8 mouse cellular contexts compared by ENCODE assay signal in genomic region chr11:115264862-115265668, GRCm38 (mm10). TPM values are rescaled to one million over a fixed set of nuclear protein-coding genes. Genes with fewer than 3 reads are reported as not detected.
DNase-seq lines count a peak whose midpoint lies in the region; ATAC-seq and TF ChIP-seq lines count a peak whose summit lies in the region.

No protein-coding gene starts in this region.

- H3K27me3 ChIP-seq in kidney, postnatal 0 days (ENCODE audit: insufficient read depth, low read length) = peaks cover 58% of the 10 kb centered on the region
- H3K27me3 ChIP-seq in forebrain, postnatal 0 days (ENCODE audit: insufficient read depth, low read length) = peaks cover 42% of the 10 kb centered on the region
- H3K27me3 ChIP-seq in liver, embryonic 14.5 days (ENCODE audit: control insufficient read depth, insufficient read depth, low read length) = peaks cover 45% of the 10 kb centered on the region
- H3K27me3 ChIP-seq in stomach, embryonic 16.5 days (ENCODE audit: control insufficient read depth, insufficient read depth, low read length) = peaks cover 81% of the 10 kb centered on the region

- peak overlapping the region; percentile 46 for H3K4me2 ChIP-seq in kidney, postnatal 0 days (ENCODE audit: low read length)
- peak overlapping the region; percentile 37 for H3K4me2 ChIP-seq in forebrain, postnatal 0 days (ENCODE audit: low read depth)
- H3K4me2 ChIP-seq in liver, embryonic 14.5 days (ENCODE audit: low read depth) = no peak overlapping the region
- peak overlapping the region; percentile 42 for H3K4me2 ChIP-seq in stomach, embryonic 16.5 days (ENCODE audit: low read depth, low read length)

- H3K4me3 ChIP-seq in kidney, postnatal 0 days (replicated peaks; ENCODE audit: low read depth, low read length) = no peak overlapping the region; the same call in 1 of the 2 replicates
- H3K4me3 ChIP-seq in forebrain, postnatal 0 days (ENCODE audit: low read depth, low read length) = peak overlapping the region; percentile 9; the same call in 1 of the 2 replicates
- no peak overlapping the region for H3K4me3 ChIP-seq in liver, embryonic 14.5 days (ENCODE audit: insufficient read depth in 1 of 2, low read depth in 2 of 2, low read length in 2 of 2)
- H3K4me3 ChIP-seq in stomach, embryonic 16.5 days (replicated peaks; ENCODE audit: low read length) = peak overlapping the region; percentile 15

- TF ChIP-seq EP300 in liver, embryonic 14.5 days (IDR thresholded peaks at IDR 0.05; ENCODE audit: low read depth) = no peak

- peak; percentile 68 for TF ChIP-seq CTCF in kidney, postnatal 0 days (IDR thresholded peaks at IDR 0.05; ENCODE audit: low read depth)
- peak; percentile 73 for TF ChIP-seq CTCF in brain, embryonic 14.5 days (IDR thresholded peaks at IDR 0.05; ENCODE audit: borderline replicate concordance, extremely low read depth, insufficient read depth, insufficient read length)
- peak; percentile 67 for TF ChIP-seq CTCF in forebrain, postnatal 0 days (IDR thresholded peaks at IDR 0.05; ENCODE audit: low read depth)
- TF ChIP-seq CTCF in liver, embryonic 14.5 days (IDR thresholded peaks at IDR 0.05; ENCODE audit: low read depth) = peak; percentile 61

- peak; percentile 47 for DNase-seq in kidney, postnatal 0 days (ENCODE audit: low spot score)
- no peak for DNase-seq in kidney, postnatal 14 days
- peak; percentile 48 for DNase-seq in brain, embryonic 14.5 days (ENCODE audit: low read depth)
- peak; percentile 37 for DNase-seq in forebrain, postnatal 0 days
- no peak for DNase-seq in liver, embryonic 14.5 days (ENCODE audit: low read depth in 3 of 3, low spot score in 3 of 3)
- no peak for DNase-seq in layer of hippocampus, postnatal 10 days (ENCODE audit: low spot score in 2 of 2)
- no peak for DNase-seq in MN1 (ENCODE audit: low spot score)

- no peak for TF ChIP-seq POLR2A in brain, embryonic 14.5 days (IDR thresholded peaks at IDR 0.05; ENCODE audit: borderline replicate concordance, extremely low read depth, insufficient read depth, insufficient read length, poor library complexity, severe bottlenecking)

- ATAC-seq in kidney, postnatal 0 days (replicated peaks; ENCODE audit: low FRiP score, low read depth) = no peak
- peak; percentile 43; the same call in 1 of the 2 replicates for ATAC-seq in forebrain, postnatal 0 days
- ATAC-seq in liver, embryonic 14.5 days (ENCODE audit: insufficient read depth) = no peak
- no peak for ATAC-seq in stomach, embryonic 16.5 days (ENCODE audit: insufficient read depth, low FRiP score)

- 8% methylated on average over 39 of the region's 39 CpGs for WGBS in kidney, postnatal 0 days
- 9% methylated on average over 39 of the region's 39 CpGs for WGBS in forebrain, postnatal 0 days
- WGBS in liver, embryonic 14.5 days (ENCODE audit: insufficient replicate concordance) = 7% methylated on average over 39 of the region's 39 CpGs
- WGBS in stomach, embryonic 16.5 days = 9% methylated on average over 39 of the region's 39 CpGs

- no peak overlapping the region for H3K9ac ChIP-seq in kidney, postnatal 0 days (ENCODE audit: low read depth, low read length)
- H3K9ac ChIP-seq in forebrain, postnatal 0 days = no peak overlapping the region
- no peak overlapping the region for H3K9ac ChIP-seq in liver, embryonic 14.5 days (replicated peaks)
- H3K9ac ChIP-seq in stomach, embryonic 16.5 days (ENCODE audit: low read length) = no peak overlapping the region

- H3K36me3 ChIP-seq in kidney, postnatal 0 days (ENCODE audit: insufficient read depth, low read length) = no peaks in the 10 kb centered on the region
- peaks cover 17% of the 10 kb centered on the region for H3K36me3 ChIP-seq in forebrain, postnatal 0 days (ENCODE audit: insufficient read depth)
- no peaks in the 10 kb centered on the region for H3K36me3 ChIP-seq in liver, embryonic 14.5 days (replicated peaks; ENCODE audit: control insufficient read depth, insufficient read depth, low read depth)
- H3K36me3 ChIP-seq in stomach, embryonic 16.5 days (ENCODE audit: control insufficient read depth, insufficient read depth, low read length) = no peaks in the 10 kb centered on the region

- no peak overlapping the region for H3K27ac ChIP-seq in kidney, postnatal 0 days
- H3K27ac ChIP-seq in forebrain, postnatal 0 days (ENCODE audit: low read depth, low read length) = no peak overlapping the region
- H3K27ac ChIP-seq in liver, embryonic 14.5 days = no peak overlapping the region
- H3K27ac ChIP-seq in stomach, embryonic 16.5 days (ENCODE audit: low read length) = no peak overlapping the region

- H3K4me1 ChIP-seq in kidney, postnatal 0 days (replicated peaks; ENCODE audit: insufficient read depth, low read length) = peaks cover 14% of the 10 kb centered on the region; the same call in 1 of the 2 replicates
- H3K4me1 ChIP-seq in forebrain, postnatal 0 days (ENCODE audit: insufficient read depth) = no peaks in the 10 kb centered on the region
- no peaks in the 10 kb centered on the region for H3K4me1 ChIP-seq in liver, embryonic 14.5 days (replicated peaks; ENCODE audit: control insufficient read depth in 2 of 2, insufficient read depth in 2 of 2, low read length in 1 of 2)
- H3K4me1 ChIP-seq in stomach, embryonic 16.5 days (ENCODE audit: control insufficient read depth, insufficient read depth, low read length) = peaks cover 13% of the 10 kb centered on the region

- no peaks in the 10 kb centered on the region for H3K9me3 ChIP-seq in kidney, postnatal 0 days (replicated peaks; ENCODE audit: low read length)
- no peaks in the 10 kb centered on the region for H3K9me3 ChIP-seq in forebrain, postnatal 0 days (ENCODE audit: low read length)
- no peaks in the 10 kb centered on the region for H3K9me3 ChIP-seq in liver, embryonic 14.5 days (ENCODE audit: control insufficient read depth, low read length)
- no peaks in the 10 kb centered on the region for H3K9me3 ChIP-seq in stomach, embryonic 16.5 days (replicated peaks; ENCODE audit: control insufficient read depth, low read length)

RNA-seq across cellular contexts. Expression of gene Grin2c, which starts 2.0 kb away (rescaled TPM):
- polyA plus RNA-seq in kidney, postnatal 0 days (2015; fragmentation: Nextera tagmentation; extraction: Ambion mirVana) = not detected in 2 replicates
- 0.89 and 1.2 TPM in 2 replicates for polyA plus RNA-seq in brain, embryonic 14.5 days (2012; rRNA removed)
- 1.5 and 1.6 TPM in 2 replicates for total RNA-seq in forebrain, postnatal 0 days (2014; rRNA removed)
- 0.35 and 0.48 TPM in 2 replicates for polyA plus RNA-seq in forebrain, postnatal 0 days (2015; fragmentation: Nextera tagmentation; extraction: Ambion mirVana)
- 0.17 and 0.21 TPM in 2 replicates for polyA plus RNA-seq in liver, embryonic 14.5 days (2012; rRNA removed)
- 0.05 TPM in 1 of 2 replicates, not detected in the other for polyA plus RNA-seq in liver, embryonic 14.5 days (2014; fragmentation: Nextera tagmentation; extraction: Ambion mirVana)
- not detected in 2 replicates for polyA plus RNA-seq in stomach, embryonic 16.5 days (2015; fragmentation: Nextera tagmentation; extraction: Ambion mirVana)
- 10 to 100 TPM; 28.6 to 31.9 TPM for total RNA-seq in layer of hippocampus, postnatal 10 days (2021)

RNA-seq across cellular contexts. Expression of gene Fdxr, which starts 11.8 kb away (rescaled TPM):
- 10.0 and 12.2 TPM in 2 replicates for polyA plus RNA-seq in kidney, postnatal 0 days (2015; fragmentation: Nextera tagmentation; extraction: Ambion mirVana)
- polyA plus RNA-seq in brain, embryonic 14.5 days (2012; rRNA removed) = 26.1 and 32.4 TPM in 2 replicates
- total RNA-seq in forebrain, postnatal 0 days (2014; rRNA removed) = 18.6 and 26.2 TPM in 2 replicates
- 14.0 and 16.4 TPM in 2 replicates for polyA plus RNA-seq in forebrain, postnatal 0 days (2015; fragmentation: Nextera tagmentation; extraction: Ambion mirVana)
- 11.9 and 13.7 TPM in 2 replicates for polyA plus RNA-seq in liver, embryonic 14.5 days (2012; rRNA removed)
- 12.3 and 13.3 TPM in 2 replicates for polyA plus RNA-seq in liver, embryonic 14.5 days (2014; fragmentation: Nextera tagmentation; extraction: Ambion mirVana)
- polyA plus RNA-seq in stomach, embryonic 16.5 days (2015; fragmentation: Nextera tagmentation; extraction: Ambion mirVana) = 15.4 and 15.9 TPM in 2 replicates
- 10 to 100 TPM; 22.5 to 23.0 TPM for total RNA-seq in layer of hippocampus, postnatal 10 days (2021)

RNA-seq across cellular contexts. Expression of gene Fads6, which starts 32.4 kb away (rescaled TPM):
- 0.92 and 1.1 TPM in 2 replicates for polyA plus RNA-seq in kidney, postnatal 0 days (2015; fragmentation: Nextera tagmentation; extraction: Ambion mirVana)
- polyA plus RNA-seq in brain, embryonic 14.5 days (2012; rRNA removed) = 1.6 and 2.4 TPM in 2 replicates
- 3.8 and 6.5 TPM in 2 replicates for total RNA-seq in forebrain, postnatal 0 days (2014; rRNA removed)
- polyA plus RNA-seq in forebrain, postnatal 0 days (2015; fragmentation: Nextera tagmentation; extraction: Ambion mirVana) = 0.47 and 0.48 TPM in 2 replicates
- polyA plus RNA-seq in liver, embryonic 14.5 days (2012; rRNA removed) = 6.6 and 6.7 TPM in 2 replicates
- 2.8 TPM in 2 replicates for polyA plus RNA-seq in liver, embryonic 14.5 days (2014; fragmentation: Nextera tagmentation; extraction: Ambion mirVana)
- 1.6 and 1.7 TPM in 2 replicates for polyA plus RNA-seq in stomach, embryonic 16.5 days (2015; fragmentation: Nextera tagmentation; extraction: Ambion mirVana)
- total RNA-seq in layer of hippocampus, postnatal 10 days (2021) = 1 to 10 TPM; 7.6 to 8.1 TPM

RNA-seq across cellular contexts. Expression of gene Otop2, which starts 41.9 kb away (rescaled TPM):
- polyA plus RNA-seq in kidney, postnatal 0 days (2015; fragmentation: Nextera tagmentation; extraction: Ambion mirVana) = not detected in 2 replicates
- 0.13 and 0.15 TPM in 2 replicates for polyA plus RNA-seq in brain, embryonic 14.5 days (2012; rRNA removed)
- 0.15 TPM in 1 of 2 replicates, not detected in the other for total RNA-seq in forebrain, postnatal 0 days (2014; rRNA removed)
- 0.10 and 0.13 TPM in 2 replicates for polyA plus RNA-seq in forebrain, postnatal 0 days (2015; fragmentation: Nextera tagmentation; extraction: Ambion mirVana)
- polyA plus RNA-seq in liver, embryonic 14.5 days (2012; rRNA removed) = not detected in 2 replicates
- not detected in 2 replicates for polyA plus RNA-seq in liver, embryonic 14.5 days (2014; fragmentation: Nextera tagmentation; extraction: Ambion mirVana)
- 1.9 and 2.5 TPM in 2 replicates for polyA plus RNA-seq in stomach, embryonic 16.5 days (2015; fragmentation: Nextera tagmentation; extraction: Ambion mirVana)
- total RNA-seq in layer of hippocampus, postnatal 10 days (2021) = not detected

RNA-seq across cellular contexts. Expression of gene Ush1g, which starts 56.8 kb away (rescaled TPM):
- 0.05 TPM in 1 of 2 replicates, not detected in the other for polyA plus RNA-seq in kidney, postnatal 0 days (2015; fragmentation: Nextera tagmentation; extraction: Ambion mirVana)
- 0.04 and 0.11 TPM in 2 replicates for polyA plus RNA-seq in brain, embryonic 14.5 days (2012; rRNA removed)
- 0.23 and 0.33 TPM in 2 replicates for total RNA-seq in forebrain, postnatal 0 days (2014; rRNA removed)
- 0.06 and 0.09 TPM in 2 replicates for polyA plus RNA-seq in forebrain, postnatal 0 days (2015; fragmentation: Nextera tagmentation; extraction: Ambion mirVana)
- 0.04 and 0.06 TPM in 2 replicates for polyA plus RNA-seq in liver, embryonic 14.5 days (2012; rRNA removed)
- polyA plus RNA-seq in liver, embryonic 14.5 days (2014; fragmentation: Nextera tagmentation; extraction: Ambion mirVana) = 0.06 and 0.16 TPM in 2 replicates
- 0.62 and 0.76 TPM in 2 replicates for polyA plus RNA-seq in stomach, embryonic 16.5 days (2015; fragmentation: Nextera tagmentation; extraction: Ambion mirVana)
- under 1 TPM; 0.14 to 0.16 TPM for total RNA-seq in layer of hippocampus, postnatal 10 days (2021)

Comparison
In these comparisons a context has a peak if more than half of its experiments do, and no peak if none do; other contexts are left out.
1. DNase-seq: peak in kidney, postnatal 0 days (single experiment), brain, embryonic 14.5 days (single experiment) and forebrain, postnatal 0 days (single experiment); none in kidney, postnatal 14 days (single experiment), liver, embryonic 14.5 days (0 of 3), layer of hippocampus, postnatal 10 days (0 of 2) and MN1 (single experiment).
2. H3K4me3 ChIP-seq: peak in forebrain, postnatal 0 days (single experiment) and stomach, embryonic 16.5 days (single experiment); none in kidney, postnatal 0 days (single experiment) and liver, embryonic 14.5 days (0 of 2).
3. Peak in every context shown above with its lines, with median percentiles within 50 percentile points of each other: CTCF ChIP-seq.